Mouse (Mus musculus): ENCODE data around the gene Stxbp3.

Stxbp3 gene

GRCm38 (mm10) chr3:108764976-108765375 is 75.3 kb downstream of the Stxbp3 start:
- DNase-seq (ENCODE audit: low spot score in 2 of 2), result no peak

DNA sequence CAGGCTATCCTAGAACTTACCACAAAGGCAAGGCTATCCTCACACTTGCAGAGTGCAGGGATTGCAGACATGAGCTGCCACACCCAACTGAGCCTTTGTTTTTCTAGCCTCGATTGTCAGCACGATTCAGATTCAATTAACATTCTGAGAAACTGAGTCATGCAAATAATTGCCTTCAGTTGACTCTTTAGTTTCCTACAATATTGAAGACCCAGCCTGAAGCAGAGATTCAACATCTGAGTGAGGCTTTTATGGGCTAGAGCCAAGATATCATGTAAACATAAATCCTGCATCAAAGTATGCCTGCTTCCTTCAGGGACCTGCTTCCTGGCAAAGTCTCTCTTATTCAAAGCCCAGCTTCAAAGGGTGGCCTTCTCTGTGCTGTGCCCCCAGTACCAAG is 76.6 kb downstream of the Stxbp3 start:
- no peak for DNase-seq (ENCODE audit: low spot score in 2 of 2)

- DNase-seq (ENCODE audit: low spot score in 2 of 2), result peak in 1 of 2 experiments; percentile 27
Observed at GRCm38 (mm10) chr3:108762597-108763111, 77.7 kb downstream of the Stxbp3 start.

GRCm38 (mm10) chr3:108759566-108760420 is 80.5 kb downstream of the Stxbp3 start:
- no peak for DNase-seq (ENCODE audit: low spot score in 2 of 2)

DNA sequence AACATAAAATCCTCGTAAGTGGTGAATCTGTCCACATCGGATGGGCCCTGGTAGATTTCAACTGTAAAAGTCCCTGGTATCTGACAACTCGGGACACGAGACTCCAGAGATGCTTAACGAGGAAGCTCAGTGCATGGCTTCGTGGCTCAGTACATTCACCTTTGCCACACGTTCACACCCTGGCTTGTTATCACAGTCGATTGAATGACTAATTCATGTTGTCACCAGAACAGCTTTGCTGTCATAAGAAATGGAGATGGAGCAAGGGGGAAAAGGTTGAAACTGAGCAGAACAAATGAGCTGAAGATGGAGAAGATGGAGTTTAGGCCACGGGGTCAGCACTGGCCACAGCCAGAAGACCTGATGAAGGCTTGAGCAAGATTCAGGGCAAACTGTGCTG is 82.8 kb downstream of the Stxbp3 start:
- no peak for DNase-seq (ENCODE audit: low spot score in 2 of 2)

GRCm38 (mm10) chr3:108756131-108756530 is 84.2 kb downstream of the Stxbp3 start:
- no peak for DNase-seq (ENCODE audit: low spot score in 2 of 2)

DNA sequence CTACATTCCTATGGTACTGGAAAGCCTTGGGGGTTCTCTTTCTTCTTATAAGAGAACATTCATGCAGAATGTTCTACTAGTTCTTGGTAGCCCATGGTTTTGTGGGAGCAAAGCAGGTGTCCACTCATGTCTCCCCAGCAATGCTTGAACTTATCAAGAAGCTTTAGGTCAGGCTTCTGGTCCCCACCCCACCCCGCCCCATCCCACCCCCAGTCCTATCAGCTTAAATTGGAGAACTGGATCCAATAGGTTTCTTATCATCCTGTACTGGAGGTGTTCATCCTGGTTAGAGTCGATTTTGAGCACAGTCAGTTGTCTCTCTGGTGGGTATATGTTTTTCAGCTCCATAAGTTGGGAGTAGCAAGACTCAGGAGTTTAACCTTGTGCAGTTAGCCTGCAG is 84.8 kb downstream of the Stxbp3 start:
- DNase-seq (ENCODE audit: low spot score in 2 of 2), result no peak

- no peak for DNase-seq (ENCODE audit: low spot score in 2 of 2)
Observed at GRCm38 (mm10) chr3:108754541-108754940, 85.8 kb downstream of the Stxbp3 start.

DNA sequence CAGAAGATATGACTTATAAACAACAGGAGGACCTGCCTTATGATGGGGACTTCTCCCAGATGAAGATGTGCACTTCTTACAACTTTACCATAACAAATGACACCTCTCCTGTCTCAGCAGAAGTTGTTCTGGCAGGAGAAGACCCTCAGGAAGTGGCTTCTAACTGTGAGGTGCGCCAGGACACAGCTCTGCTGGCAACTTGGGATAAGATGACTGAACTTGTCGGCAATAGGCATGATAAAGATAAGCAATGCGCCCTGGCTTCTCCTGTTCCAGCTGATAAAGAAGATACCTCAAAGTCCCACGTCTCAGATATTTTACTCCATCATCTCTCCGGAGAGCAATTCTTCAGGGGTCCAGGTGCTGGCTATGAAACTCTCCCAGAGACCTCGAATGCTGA is 88.6 kb downstream of the Stxbp3 start:
- DNase-seq (ENCODE audit: low spot score in 2 of 2), result no peak

DNA sequence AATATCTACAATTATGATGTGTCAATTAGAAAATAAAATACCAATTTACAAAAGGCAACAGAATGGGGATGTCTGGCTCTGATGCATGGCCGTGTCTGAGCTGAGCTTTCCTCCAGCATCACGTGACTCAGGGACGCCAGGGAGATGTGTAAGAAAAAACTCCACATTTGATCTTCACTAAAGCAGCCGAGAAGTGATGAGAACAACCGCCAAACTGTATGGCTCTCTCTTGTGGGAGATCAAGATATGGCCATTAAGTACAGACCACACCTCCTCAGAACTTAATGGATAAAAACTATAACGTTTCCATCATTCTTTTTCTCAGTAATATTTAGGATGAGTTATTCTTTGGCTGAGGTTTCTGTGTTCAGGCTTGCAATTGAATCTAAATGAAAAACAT is 89.3 kb downstream of the Stxbp3 start:
- DNase-seq (ENCODE audit: low spot score in 2 of 2), result no peak

- no peak for DNase-seq (ENCODE audit: low spot score in 2 of 2)
Observed at GRCm38 (mm10) chr3:108744060-108744459, 96.3 kb downstream of the Stxbp3 start.

Data from frontal cortex, postnatal 10 days (tissue).